8 mouse cellular contexts compared by ENCODE assay signal in genomic region chr11:17159738-17160241, GRCm38 (mm10). TPM values are rescaled to one million over a fixed set of nuclear protein-coding genes. Genes with fewer than 3 reads are reported as not detected.
A peak's percentile ranks its signal among the peaks of the same experiment; 100 is the strongest.
DNase-seq lines count a peak whose midpoint lies in the region; ATAC-seq and TF ChIP-seq lines count a peak whose summit lies in the region.

No protein-coding gene starts in this region.

- TF ChIP-seq POLR2A in bone marrow macrophage, adult 2 months (IDR thresholded peaks at IDR 0.05; ENCODE audit: borderline replicate concordance, low read depth, low read length), result no peak

- H3K4me1 ChIP-seq in bone marrow macrophage, adult 2 months (ENCODE audit: control insufficient read depth, insufficient read depth, low read length), result peaks cover 25% of the 10 kb centered on the region
- peaks cover 36% of the 10 kb centered on the region for H3K4me1 ChIP-seq in forebrain, embryonic 10.5 days
- H3K4me1 ChIP-seq in heart, embryonic 14.5 days (ENCODE audit: control insufficient read depth in 2 of 2, insufficient read depth in 2 of 2, low read length in 2 of 2), result peaks cover 2 to 20% of the 10 kb centered on the region in 2 experiments; a peak in 2 of 4 replicates
- H3K4me1 ChIP-seq in liver, embryonic 12.5 days, result peaks cover 44% of the 10 kb centered on the region
- peaks cover 20% of the 10 kb centered on the region for H3K4me1 ChIP-seq in stomach, embryonic 16.5 days (ENCODE audit: control insufficient read depth, insufficient read depth, low read length)

- no peak for TF ChIP-seq CTCF in bone marrow macrophage, adult 2 months (IDR thresholded peaks at IDR 0.05; ENCODE audit: low read depth, low read length)

- H3K9ac ChIP-seq in heart, embryonic 14.5 days (ENCODE audit: low read length), result peak overlapping the region; percentile 99
- H3K9ac ChIP-seq in liver, embryonic 12.5 days, result peak overlapping the region; percentile 98
- H3K9ac ChIP-seq in stomach, embryonic 16.5 days (ENCODE audit: low read length), result peak overlapping the region; percentile 99

- peak; percentile 54 for DNase-seq in CD4-positive, CD25-positive, alpha-beta regulatory T cell, adult 2 months (ENCODE audit: low read depth, low spot score)
- DNase-seq in forebrain, embryonic 10.5 days (ENCODE audit: extremely low spot score, low spot score), result peak; percentile 42
- peak; percentile 46 for DNase-seq in kidney, postnatal 14 days
- DNase-seq in neural tube, embryonic 10.5 days (ENCODE audit: extremely low spot score, low spot score), result peak; percentile 64

- no peaks in the 10 kb centered on the region for H3K27me3 ChIP-seq in forebrain, embryonic 10.5 days (ENCODE audit: poor library complexity, severe bottlenecking)
- H3K27me3 ChIP-seq in heart, embryonic 14.5 days (ENCODE audit: control insufficient read depth, insufficient read depth, low read length), result no peaks in the 10 kb centered on the region
- no peaks in the 10 kb centered on the region for H3K27me3 ChIP-seq in liver, embryonic 12.5 days (replicated peaks)
- H3K27me3 ChIP-seq in stomach, embryonic 16.5 days (ENCODE audit: control insufficient read depth, insufficient read depth, low read length), result no peaks in the 10 kb centered on the region

- peak overlapping the region; percentile 86 for H3K4me3 ChIP-seq in bone marrow macrophage, adult 2 months (ENCODE audit: insufficient read depth, low read length)
- H3K4me3 ChIP-seq in forebrain, embryonic 10.5 days, result peak overlapping the region; percentile 97
- peak overlapping the region; percentile 82 to 100 for H3K4me3 ChIP-seq in heart, embryonic 14.5 days (ENCODE audit: control insufficient read depth in 1 of 2, insufficient read depth in 1 of 2, low read depth in 1 of 2, low read length in 2 of 2)
- H3K4me3 ChIP-seq in liver, embryonic 12.5 days, result peak overlapping the region; percentile 97
- H3K4me3 ChIP-seq in stomach, embryonic 16.5 days (replicated peaks; ENCODE audit: low read length), result peak overlapping the region; percentile 99

- H3K9me3 ChIP-seq in forebrain, embryonic 10.5 days, result no peaks in the 10 kb centered on the region
- no peaks in the 10 kb centered on the region for H3K9me3 ChIP-seq in heart, embryonic 14.5 days (ENCODE audit: control insufficient read depth, low read length)
- H3K9me3 ChIP-seq in liver, embryonic 12.5 days (replicated peaks), result no peaks in the 10 kb centered on the region
- H3K9me3 ChIP-seq in stomach, embryonic 16.5 days (replicated peaks; ENCODE audit: control insufficient read depth, low read length), result no peaks in the 10 kb centered on the region

- H3K36me3 ChIP-seq in forebrain, embryonic 10.5 days (replicated peaks), result no peaks in the 10 kb centered on the region
- H3K36me3 ChIP-seq in heart, embryonic 14.5 days (ENCODE audit: control insufficient read depth, insufficient read depth, low read length), result no peaks in the 10 kb centered on the region
- H3K36me3 ChIP-seq in liver, embryonic 12.5 days, result no peaks in the 10 kb centered on the region
- no peaks in the 10 kb centered on the region for H3K36me3 ChIP-seq in stomach, embryonic 16.5 days (ENCODE audit: control insufficient read depth, insufficient read depth, low read length)

- peak overlapping the region; percentile 69 for H3K4me2 ChIP-seq in heart, embryonic 14.5 days (ENCODE audit: low read length)
- peak overlapping the region; percentile 88 for H3K4me2 ChIP-seq in liver, embryonic 12.5 days
- peak overlapping the region; percentile 78 for H3K4me2 ChIP-seq in stomach, embryonic 16.5 days (ENCODE audit: low read depth, low read length)

- peak overlapping the region; percentile 75 for H3K27ac ChIP-seq in bone marrow macrophage, adult 2 months (ENCODE audit: insufficient read depth, low read depth, low read length)
- peak overlapping the region; percentile 96 for H3K27ac ChIP-seq in forebrain, embryonic 10.5 days
- peak overlapping the region; percentile 85 to 97 for H3K27ac ChIP-seq in heart, embryonic 14.5 days (replicated peaks in 1 of 2; ENCODE audit: control insufficient read depth in 1 of 2, insufficient read depth in 1 of 2, low read depth in 2 of 2, low read length in 2 of 2)
- peak overlapping the region; percentile 95 for H3K27ac ChIP-seq in liver, embryonic 12.5 days
- H3K27ac ChIP-seq in stomach, embryonic 16.5 days (ENCODE audit: low read length), result peak overlapping the region; percentile 97

- WGBS in forebrain, embryonic 10.5 days, result 1% methylated on average over 46 of the region's 46 CpGs
- under 1% methylated on average over 40 of the region's 46 CpGs for WGBS in heart, embryonic 14.5 days
- under 1% methylated on average over 40 of the region's 46 CpGs for WGBS in liver, embryonic 12.5 days (ENCODE audit: insufficient replicate concordance)
- WGBS in stomach, embryonic 16.5 days, result 1% methylated on average over 44 of the region's 46 CpGs

- no peak; the same call in 1 of the 2 replicates for ATAC-seq in heart, embryonic 14.5 days (ENCODE audit: insufficient number of reproducible peaks, insufficient read depth, low FRiP score, low read depth)
- ATAC-seq in liver, embryonic 12.5 days, result peak; percentile 23
- ATAC-seq in stomach, embryonic 16.5 days (ENCODE audit: insufficient read depth, low FRiP score), result peak; percentile 26

RNA-seq across cellular contexts. Expression of gene Ppp3r1, which starts 0.7 kb away (rescaled TPM):
- 69.7 and 76.6 TPM in 2 replicates for polyA plus RNA-seq in bone marrow macrophage, adult 2 months (2012; ENCODE audit: insufficient read depth, insufficient read length, missing spikeins)
- polyA plus RNA-seq in forebrain, embryonic 10.5 days (2016; fragmentation: Nextera tagmentation; extraction: Ambion mirVana), result 66.8 and 72.9 TPM in 2 replicates
- 82.3 and 83.2 TPM in 2 replicates for polyA plus RNA-seq in heart, embryonic 14.5 days (2014; fragmentation: Nextera tagmentation; extraction: Ambion mirVana)
- polyA plus RNA-seq in liver, embryonic 12.5 days (2016; fragmentation: Nextera tagmentation; extraction: Ambion mirVana), result 50.3 and 52.0 TPM in 2 replicates
- 78.7 and 86.5 TPM in 2 replicates for polyA plus RNA-seq in stomach, embryonic 16.5 days (2015; fragmentation: Nextera tagmentation; extraction: Ambion mirVana)

RNA-seq across cellular contexts. Expression of gene Wdr92, which starts 22.1 kb away (rescaled TPM):
- polyA plus RNA-seq in bone marrow macrophage, adult 2 months (2012; ENCODE audit: insufficient read depth, insufficient read length, missing spikeins), result 9.5 and 9.6 TPM in 2 replicates
- 28.8 TPM in 2 replicates for polyA plus RNA-seq in forebrain, embryonic 10.5 days (2016; fragmentation: Nextera tagmentation; extraction: Ambion mirVana)
- 18.0 and 20.4 TPM in 2 replicates for polyA plus RNA-seq in heart, embryonic 14.5 days (2014; fragmentation: Nextera tagmentation; extraction: Ambion mirVana)
- polyA plus RNA-seq in liver, embryonic 12.5 days (2016; fragmentation: Nextera tagmentation; extraction: Ambion mirVana), result 17.3 and 18.0 TPM in 2 replicates
- 24.6 and 26.4 TPM in 2 replicates for polyA plus RNA-seq in stomach, embryonic 16.5 days (2015; fragmentation: Nextera tagmentation; extraction: Ambion mirVana)

RNA-seq across cellular contexts. Expression of gene Pno1, which starts 51.6 kb away (rescaled TPM):
- polyA plus RNA-seq in bone marrow macrophage, adult 2 months (2012; ENCODE audit: insufficient read depth, insufficient read length, missing spikeins), result 24.0 and 24.5 TPM in 2 replicates
- 127 and 129 TPM in 2 replicates for polyA plus RNA-seq in forebrain, embryonic 10.5 days (2016; fragmentation: Nextera tagmentation; extraction: Ambion mirVana)
- polyA plus RNA-seq in heart, embryonic 14.5 days (2014; fragmentation: Nextera tagmentation; extraction: Ambion mirVana), result 50.4 and 51.5 TPM in 2 replicates
- polyA plus RNA-seq in liver, embryonic 12.5 days (2016; fragmentation: Nextera tagmentation; extraction: Ambion mirVana), result 78.7 and 81.2 TPM in 2 replicates
- polyA plus RNA-seq in stomach, embryonic 16.5 days (2015; fragmentation: Nextera tagmentation; extraction: Ambion mirVana), result 63.6 and 70.0 TPM in 2 replicates
